Mouse (Mus musculus) CH12.LX (cell line): ENCODE data around the gene Siglecg.

Source experiments
- CTCF ChIP-seq, 2 experiments: IDR thresholded peaks in 1 of 2; conservative IDR thresholded peaks in 1 of 2; 2 replicates each; pipeline ENCODE4 v1.5.1; 2011 to 2012; ENCODE audit warnings: low read depth in 2 of 2, low read length in 2 of 2, improper control_type of control experiment in 1 of 2, inconsistent platforms in 1 of 2, mild to moderate bottlenecking in 1 of 2, moderate library complexity in 1 of 2
- EP300 ChIP-seq: IDR thresholded peaks from 2 replicates; pipeline ENCODE4 v1.6.1; 2011; ENCODE audit warnings: low read length, improper control_type of control experiment
- HCFC1 ChIP-seq: IDR thresholded peaks from 2 replicates; pipeline ENCODE4 v1.6.1; 2012; ENCODE audit warnings: low read depth, mild to moderate bottlenecking, inconsistent platforms, low read length, improper control_type of control experiment
- JUND ChIP-seq: conservative IDR thresholded peaks from 2 replicates; pipeline ENCODE4 v1.6.1; 2011; ENCODE audit warnings: low read depth, low read length, improper control_type of control experiment
- MAFK ChIP-seq: IDR thresholded peaks from 2 replicates; pipeline ENCODE4 v1.6.1; 2011; ENCODE audit warnings: low read length, improper control_type of control experiment; ENCODE audit not compliant: insufficient replicate concordance
- MXI1 ChIP-seq: IDR thresholded peaks from 2 replicates; pipeline ENCODE4 v1.6.1; 2011; ENCODE audit warnings: mild to moderate bottlenecking, low read depth, low read length, improper control_type of control experiment
- NRF1 ChIP-seq: IDR thresholded peaks from 2 replicates; pipeline ENCODE4 v1.6.1; 2014; ENCODE audit warnings: low read depth, mild to moderate bottlenecking, inconsistent platforms, low read length, improper control_type of control experiment, moderate library complexity
- USF2 ChIP-seq: conservative IDR thresholded peaks from 2 replicates; pipeline ENCODE4 v1.6.1; 2011; ENCODE audit warnings: low read depth, low read length, improper control_type of control experiment

- TF ChIP-seq CTCF (conservative IDR thresholded peaks at IDR 0.05 in 1 of 2, IDR thresholded peaks at IDR 0.05 in 1 of 2; ENCODE audit: low read depth in 2 of 2, low read length in 2 of 2), result no peak
- TF ChIP-seq MAFK, result no peak
- TF ChIP-seq HCFC1, result no peak
- TF ChIP-seq EP300, result no peak
- TF ChIP-seq NRF1, result no peak
- no peak for TF ChIP-seq MXI1
- no peak for TF ChIP-seq USF2
- TF ChIP-seq JUND, result no peak
Observed at GRCm38 (mm10) chr7:43449811-43450210, 41.8 kb downstream of the Siglecg start.
